Mouse (Mus musculus) megakaryocyte progenitor cell, adult 5-6 weeks (primary cell): Measurements from ENCODE around the gene Bicd1. TPM values are rescaled to one million over a fixed set of nuclear protein-coding genes. Genes with fewer than 3 reads are reported as not detected.
A peak's percentile ranks its signal among the peaks of the same experiment; 100 is the strongest.

Experiments used
- ATAC-seq: replicated peaks from 2 replicates; pipeline ENCODE4 v1.8.0; 2016; ENCODE audit warnings: mild to moderate bottlenecking, moderate TSS enrichment, inconsistent platforms; ENCODE audit not compliant: poor library complexity
- total RNA-seq, 2 experiments: library from RNA; stranded (forward) in 1 of 2; stranded (reverse) in 1 of 2; fragments of 157-497, 149-512 nt in 1 of 2; fragments of 200-1000 nt in 1 of 2; gene quantifications; 2 replicates each; pipeline versions ENCODE4 v1.2.3 to v1.2.4; 2015 to 2017

Gene Bicd1
- total RNA-seq, 2 experiments from 2014 or later, result 6.8 to 9.7 TPM

GRCm38 (mm10) chr6:149565720-149566498 is 157.2 kb downstream of the Bicd1 start:
- peak; percentile 95 for ATAC-seq

- ATAC-seq, result no peak
Measured at GRCm38 (mm10) chr6:149567219-149567618, 158.5 kb downstream of the Bicd1 start.

GRCm38 (mm10) chr6:149574288-149574687 is 165.6 kb downstream of the Bicd1 start:
- ATAC-seq, result no peak

- no peak for ATAC-seq
Measured at GRCm38 (mm10) chr6:149580053-149580452, 171.4 kb downstream of the Bicd1 start.

- 0 out of 2 replicates have a peak, but pooled peaks have one; percentile 6 for ATAC-seq
Measured at GRCm38 (mm10) chr6:149585708-149586504, 177.2 kb downstream of the Bicd1 start.

Other genes with a start within 250 kb of the Bicd1 start
- gene Amn1, start 220.2 kb upstream of the Bicd1 start, total RNA-seq (2015), result 7.7 and 11.9 TPM in 2 replicates
- 9.5 and 13.0 TPM in 2 replicates for gene Amn1, start 220.2 kb upstream of the Bicd1 start, total RNA-seq (2017)
- 53.1 and 54.3 TPM in 2 replicates for gene Resf1, start 99.5 kb upstream of the Bicd1 start, total RNA-seq (2015)
- 25.4 and 48.0 TPM in 2 replicates for gene Resf1, start 99.5 kb upstream of the Bicd1 start, total RNA-seq (2017)